Mouse (Mus musculus) gonadal fat pad, adult 2 months (tissue): Measurements from ENCODE around the gene Zfp710. TPM values are rescaled to one million over a fixed set of nuclear protein-coding genes. Genes with fewer than 3 reads are reported as not detected.
"Not testable (repeated sequence)": the region's sequence is repeated elsewhere in the genome, so short reads cannot be mapped to it uniquely, and the experiment has no call there.

ENCODE experiments used
- DNase-seq: peaks from one replicate; pipeline ENCODE4 v3.0.0-alpha.2; 2012; ENCODE audit warnings: low read depth
- polyA plus RNA-seq: library from polyadenylated mRNA; depleted of rRNA; stranded (reverse); fragments of >200 nt; gene quantifications from 2 replicates; pipeline ENCODE4 v1.2.3, GENCODE M21; 2012

Zfp710 gene
- polyA plus RNA-seq, 1 experiment: 25.4 TPM

- no peak for DNase-seq
Measured at GRCm38 (mm10) chr7:80026990-80027635, 2.5 kb downstream of the Zfp710 start.

- DNase-seq: no peak
Measured at GRCm38 (mm10) chr7:80027636-80028417, 3.2 kb downstream of the Zfp710 start.

GRCm38 (mm10) chr7:80028418-80028720 is 3.8 kb downstream of the Zfp710 start:
- DNase-seq: no peak

GRCm38 (mm10) chr7:80030009-80030408 is 5.4 kb downstream of the Zfp710 start:
- DNase-seq: no peak

GRCm38 (mm10) chr7:80030486-80030885 is 5.9 kb downstream of the Zfp710 start:
- DNase-seq: no peak

- no peak for DNase-seq
Measured at GRCm38 (mm10) chr7:80030987-80031386, 6.4 kb downstream of the Zfp710 start.

- DNase-seq: no peak
Measured at GRCm38 (mm10) chr7:80031478-80031877, 6.9 kb downstream of the Zfp710 start.

GRCm38 (mm10) chr7:80032216-80033052 is 7.8 kb downstream of the Zfp710 start:
- no peak for DNase-seq

GRCm38 (mm10) chr7:80033064-80033717 is 8.6 kb downstream of the Zfp710 start:
- no peak for DNase-seq

- no peak for DNase-seq
Measured at GRCm38 (mm10) chr7:80033771-80034170, 9.2 kb downstream of the Zfp710 start.

GRCm38 (mm10) chr7:80035086-80035485 is 10.5 kb downstream of the Zfp710 start:
- no peak for DNase-seq

- DNase-seq: no peak
Measured at GRCm38 (mm10) chr7:80035748-80036147, 11.1 kb downstream of the Zfp710 start.

- DNase-seq: no peak
Measured at GRCm38 (mm10) chr7:80039699-80040098, 15.1 kb downstream of the Zfp710 start.

GRCm38 (mm10) chr7:80044170-80044569 is 19.6 kb downstream of the Zfp710 start:
- no peak for DNase-seq

- DNase-seq: no peak
Measured at GRCm38 (mm10) chr7:80047041-80047440, 22.4 kb downstream of the Zfp710 start.

- DNase-seq: no peak
Measured at GRCm38 (mm10) chr7:80049746-80050145, 25.1 kb downstream of the Zfp710 start.

- not testable (repeated sequence) for DNase-seq
Measured at GRCm38 (mm10) chr7:80050382-80050781, 25.8 kb downstream of the Zfp710 start.

- no peak for DNase-seq
Measured at GRCm38 (mm10) chr7:80051835-80052234, 27.2 kb downstream of the Zfp710 start.

GRCm38 (mm10) chr7:80052261-80052660 is 27.6 kb downstream of the Zfp710 start:
- no peak for DNase-seq

- no peak for DNase-seq
Measured at GRCm38 (mm10) chr7:80053147-80053546, 28.5 kb downstream of the Zfp710 start.

GRCm38 (mm10) chr7:80055781-80056180 is 31.2 kb downstream of the Zfp710 start:
- DNase-seq: no peak
